Mouse (Mus musculus) left cerebral cortex, postnatal 10 days (tissue): ENCODE data around the gene Acp1. TPM values are rescaled to one million over a fixed set of nuclear protein-coding genes. Genes with fewer than 3 reads are reported as not detected.

ENCODE experiments used
- DNase-seq, 2 experiments: peaks; one replicate each; pipeline ENCODE4 v3.0.0; 2021 to 2022; ENCODE audit warnings: low spot score in 2 of 2, mixed read lengths in 1 of 2; ENCODE audit errors: extremely low spot score in 1 of 2
- intact Hi-C: fragments of 180-260 bp; cut with DNase I; formaldehyde crosslinking; loops from one replicate; pipeline ENCODE4 v1.15.1; 2025
- total RNA-seq, 2 experiments: library from RNA; stranded (reverse); gene quantifications; 2 replicates each; pipeline ENCODE4 v1.2.3; 2021

The Acp1 gene
- total RNA-seq, 2 experiments from 2014 or later: 49.7 to 52.4 TPM

DNA sequence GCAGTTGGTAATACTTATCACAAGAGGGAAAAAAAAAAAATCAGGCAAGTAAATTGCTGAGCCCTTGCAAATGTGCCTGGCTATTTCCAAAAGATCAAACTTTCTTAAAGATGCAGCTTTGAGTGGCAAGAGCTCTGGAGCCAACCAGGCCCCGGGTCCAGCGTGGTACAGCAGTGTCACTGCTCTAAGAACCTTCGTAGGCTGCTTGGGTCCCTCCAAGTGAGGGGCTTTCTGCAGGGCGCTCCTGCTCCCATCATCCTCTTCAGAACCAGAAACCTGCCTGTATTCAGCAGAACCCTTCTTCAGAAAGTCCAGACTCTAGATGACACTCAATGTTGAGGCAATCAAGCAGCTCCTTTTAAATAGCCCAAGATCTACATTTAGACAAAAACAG lies 27.8 kb downstream of the Acp1 start:
- DNase-seq: no peak
- intact Hi-C loops: loop anchor here (10.0 kb wide), 2 partner anchors 189 to 839 kb away; no protein-coding TSS in a partner anchor

DNA sequence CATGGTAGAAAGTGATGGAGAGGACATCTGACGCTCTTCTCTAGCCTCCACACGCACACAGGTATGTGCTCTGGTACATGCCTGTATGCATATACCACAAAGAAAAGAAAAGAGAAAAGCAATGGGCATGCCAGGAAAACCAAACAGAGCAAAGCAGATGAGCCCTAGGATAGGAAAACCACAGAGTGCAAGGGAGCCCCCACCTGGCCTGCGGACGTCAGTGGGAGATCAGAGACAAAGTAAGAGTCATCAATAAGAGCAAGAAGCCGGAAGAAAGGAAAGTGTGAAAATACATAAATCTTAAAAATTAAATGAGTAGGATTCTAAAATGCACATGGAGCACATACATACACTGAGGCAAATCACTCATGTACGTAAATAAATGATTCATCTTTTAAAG lies 31.9 kb downstream of the Acp1 start:
- intact Hi-C loops: no loop called here
- no peak for DNase-seq

DNA sequence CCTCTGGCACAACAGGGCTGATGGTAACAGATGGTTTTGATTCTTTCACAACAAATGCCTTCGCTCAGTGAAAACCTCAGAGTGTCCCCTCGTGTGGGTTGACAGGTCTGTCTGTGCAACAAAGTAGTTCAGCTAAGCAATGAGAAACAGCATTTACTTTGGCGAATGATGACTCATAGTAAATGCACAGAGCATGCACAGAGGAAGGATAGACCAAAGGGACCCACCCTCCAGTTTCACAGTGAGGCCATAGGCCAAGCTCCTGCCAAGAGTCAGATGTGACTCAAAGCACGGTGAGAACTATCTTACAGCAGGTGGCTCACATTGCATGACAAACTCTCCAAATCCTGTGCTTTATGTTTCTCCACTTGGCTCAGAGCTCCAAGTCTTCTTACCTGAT lies 45.6 kb downstream of the Acp1 start:
- intact Hi-C loops: no loop called here
- DNase-seq: no peak

DNA sequence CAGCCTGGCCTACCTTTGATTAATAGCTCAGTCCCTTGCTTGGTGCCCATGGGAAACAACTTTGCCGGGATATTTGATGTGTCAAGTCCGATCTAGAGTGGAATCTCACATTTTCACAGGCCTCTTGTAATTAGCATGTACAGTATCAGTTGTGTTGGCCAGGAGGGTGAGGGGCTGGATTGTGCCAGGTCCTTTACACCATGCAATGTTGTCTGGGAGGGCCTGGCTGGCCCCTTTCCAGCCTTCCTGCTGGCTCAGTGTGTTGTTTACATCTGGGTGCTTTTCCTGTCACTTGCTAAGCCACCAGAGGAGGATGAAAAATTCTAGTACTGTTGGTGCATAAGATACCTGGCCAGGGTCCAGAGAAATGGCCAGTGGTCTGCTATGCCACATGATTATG lies 47.0 kb downstream of the Acp1 start:
- intact Hi-C loops: no loop called here
- DNase-seq: no peak

DNA sequence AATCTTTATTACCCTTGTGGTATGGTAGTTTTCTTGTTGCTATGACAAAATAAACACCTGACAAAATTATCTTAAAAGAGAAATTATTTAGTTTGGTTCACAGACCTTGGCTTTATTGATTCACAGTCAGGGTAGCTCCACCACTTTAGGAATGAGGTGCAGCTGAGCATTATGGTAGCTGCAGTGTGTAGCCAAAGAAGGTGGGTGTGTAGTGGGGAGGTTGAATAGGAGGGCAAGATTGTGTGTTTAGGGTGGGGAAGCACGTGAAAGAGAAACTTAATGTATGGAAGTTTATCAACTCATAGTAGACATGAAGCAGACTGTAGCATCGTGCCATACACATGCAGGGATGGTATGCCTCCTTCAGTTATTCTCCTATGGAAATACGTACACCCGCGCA lies 55.2 kb downstream of the Acp1 start:
- no peak for DNase-seq
- intact Hi-C loops: no loop called here

DNA sequence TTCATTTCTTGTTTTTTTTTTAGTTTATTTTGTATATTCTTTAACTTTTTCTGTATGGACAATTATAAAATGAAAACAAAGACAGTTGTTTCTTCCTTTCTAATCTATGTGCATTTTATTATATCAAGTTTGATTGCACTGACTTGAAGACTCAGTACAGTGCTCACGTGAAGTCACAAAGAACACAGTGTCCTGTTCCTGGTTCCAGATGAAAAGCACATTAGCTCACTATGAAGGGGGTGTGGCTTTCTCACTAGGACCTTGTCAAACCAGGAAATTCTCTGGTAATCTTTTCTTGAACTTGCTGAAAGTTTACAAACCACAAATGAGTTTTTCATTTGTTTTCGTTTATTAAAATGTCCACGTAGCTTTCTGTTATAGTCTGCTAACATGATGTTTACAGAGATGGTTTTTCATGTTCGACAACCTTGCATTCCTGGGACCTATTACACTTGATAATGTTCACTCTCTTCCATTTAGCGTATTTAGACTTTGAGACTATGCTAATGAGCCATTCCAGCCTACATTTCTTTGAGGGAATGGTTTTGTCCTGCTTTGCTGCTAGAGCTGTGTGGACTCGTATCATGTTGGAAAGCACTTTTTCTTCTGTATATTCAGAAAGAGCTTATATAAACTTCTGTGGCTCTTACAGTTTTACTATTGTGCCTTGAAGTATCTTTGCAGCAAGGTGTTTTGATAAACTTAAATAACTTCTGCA lies 55.8 kb downstream of the Acp1 start:
- intact Hi-C loops: no loop called here
- no peak for DNase-seq

DNA sequence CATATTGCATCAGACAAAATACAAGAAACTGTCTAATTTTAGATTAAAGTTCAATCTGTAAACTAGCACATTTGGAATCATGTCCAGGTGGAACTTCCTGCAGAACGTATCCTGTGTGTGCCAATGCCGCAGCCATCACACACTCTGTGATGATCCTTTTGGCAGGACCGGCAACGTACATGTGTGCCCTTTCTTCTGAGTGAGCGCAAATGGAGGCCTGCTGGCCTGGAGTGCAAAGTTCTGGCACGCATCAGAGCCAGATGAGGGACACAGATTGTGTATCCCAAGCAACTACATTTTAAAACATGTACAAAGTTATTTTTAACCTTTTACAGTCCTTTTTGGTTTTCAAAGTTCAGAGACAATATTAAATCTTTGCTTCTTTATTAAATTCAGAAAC lies 59.5 kb downstream of the Acp1 start:
- intact Hi-C loops: no loop called here

DNA sequence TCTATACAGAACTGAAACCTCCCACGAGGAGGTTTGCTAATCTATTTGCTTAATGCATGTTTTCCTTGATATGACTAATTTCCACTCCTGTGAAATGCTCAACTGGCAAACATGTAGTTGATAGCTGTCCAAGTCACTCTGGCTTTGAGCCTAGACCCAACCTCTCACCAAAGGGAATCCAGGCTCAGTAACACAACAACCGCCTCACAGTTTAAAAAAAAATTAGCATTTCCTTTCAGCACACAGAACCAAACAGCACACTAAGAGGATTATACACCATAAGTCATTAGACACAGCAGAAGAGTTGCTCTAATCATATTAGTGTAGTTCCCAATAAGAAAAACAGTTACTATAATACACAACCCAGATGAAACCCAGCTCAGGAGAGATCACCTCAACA lies 60.5 kb downstream of the Acp1 start:
- DNase-seq: peak in 1 of 2 experiments; percentile 13
- intact Hi-C loops: no loop called here

More for the DNA sequence above, 59.5 kb downstream of the Acp1 start:
- no peak for DNase-seq

DNA sequence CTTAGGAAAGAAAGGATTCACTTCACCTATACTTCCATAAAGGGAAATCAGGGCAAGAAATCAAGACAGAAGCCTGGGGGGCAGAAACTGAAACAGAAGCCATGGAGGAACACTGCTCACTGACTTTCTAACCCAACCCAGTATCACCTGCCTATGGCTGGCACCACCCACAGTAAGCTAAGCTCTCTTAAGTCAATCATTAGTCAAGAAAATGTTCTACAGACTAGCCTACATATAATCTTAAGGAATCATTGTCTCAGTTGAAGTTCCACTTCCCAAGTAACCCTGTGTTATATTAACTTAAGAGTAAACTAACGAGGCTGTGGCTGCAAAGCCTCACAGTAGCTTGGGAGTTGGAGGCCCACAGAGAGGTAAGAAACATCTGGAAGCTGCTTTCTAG lies 62.9 kb downstream of the Acp1 start:
- intact Hi-C loops: no loop called here
- no peak for DNase-seq

Other genes starting within 250 kb of the Acp1 start
- 1 to 10 TPM; 1.3 to 1.6 TPM for gene Alkal2, start 27.3 kb downstream of the Acp1 start, total RNA-seq
- gene Sh3yl1, start 79 bp upstream of the Acp1 start, total RNA-seq: 10 to 100 TPM; 20.4 to 21.5 TPM
- gene Fam110c, start 162.3 kb upstream of the Acp1 start, total RNA-seq: under 1 TPM in 1 of 2 experiments, not detected in 1; 0.11 TPM